Mouse (Mus musculus): ENCODE measurements around the gene Slc25a1. TPM values are rescaled to one million over a fixed set of nuclear protein-coding genes. Genes with fewer than 3 reads are reported as not detected.
A peak's percentile ranks its signal among the peaks of the same experiment; 100 is the strongest.

Gene Slc25a1
- total and polyA plus RNA-seq, 3 experiments, result 113 to 141 (median 134) TPM

DNA sequence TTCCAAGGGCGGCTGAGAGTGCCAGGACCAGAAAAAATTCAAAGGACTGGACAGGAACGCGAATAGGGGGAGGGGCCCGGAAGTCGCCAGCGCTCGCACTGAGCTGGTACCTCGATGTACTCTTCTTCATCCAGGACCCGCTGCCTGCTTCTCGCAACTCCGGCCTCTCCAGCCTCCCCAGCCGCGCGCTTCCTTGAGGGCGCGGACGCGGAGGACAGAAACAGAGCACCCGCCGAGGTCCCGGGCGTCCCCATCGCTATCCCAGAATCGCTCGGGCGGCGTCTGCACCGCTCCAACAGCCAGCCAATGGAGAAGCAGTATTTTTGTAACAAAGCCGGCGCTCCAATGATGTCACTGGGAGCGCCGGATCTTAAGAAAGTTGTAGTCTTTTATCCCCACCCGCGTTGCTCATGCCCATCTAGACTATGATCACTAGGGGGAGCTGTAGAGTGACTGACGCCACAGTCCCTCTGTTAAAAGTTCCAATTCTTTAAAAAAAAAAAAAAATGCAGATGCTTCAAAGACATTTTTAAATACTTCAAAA, 16.9 kb downstream of the Slc25a1 start, which contains the start of gene Ess2:
Gene Ess2, minus strand, starts transcription at position 297 of the 544 bp plus-strand sequence.
- peak; percentile 99 for DNase-seq (ENCODE audit: extremely low read depth)
- H3K36me3 ChIP-seq (replicated peaks in 1 of 2; ENCODE audit: control insufficient read depth in 1 of 2, insufficient read depth in 1 of 2, low read length in 1 of 2), result peaks cover 34 to 39% of the 10 kb centered on the region in 2 experiments
- H3K27ac ChIP-seq (ENCODE audit: insufficient read depth, low read depth), result peak within 1 kb of the TSS; percentile 10; the same call in 1 of the 2 replicates
- H3K9me3 ChIP-seq (replicated peaks; ENCODE audit: low read length), result peaks cover 8% of the 10 kb centered on the region
- H3K79me2 ChIP-seq (replicated peaks; ENCODE audit: control insufficient read depth, extremely low read depth, insufficient read depth, poor library complexity, severe bottlenecking), result peaks cover 14% of the 10 kb centered on the region
- H3K27me3 ChIP-seq (replicated peaks), result peaks cover 25% of the 10 kb centered on the region
- H3K9ac ChIP-seq (ENCODE audit: insufficient read depth, low read depth), result peak within 1 kb of the TSS; percentile 74
- peaks cover 4 to 9% of the 10 kb centered on the region in 2 experiments; a peak in 3 of 4 replicates for H3K4me1 ChIP-seq (ENCODE audit: control insufficient read depth in 1 of 2, insufficient read depth in 2 of 2)
- TF ChIP-seq IRF4 (IDR thresholded peaks at IDR 0.05; ENCODE audit: low read depth, low read length) (peak; percentile 76), MXI1 (IDR thresholded peaks at IDR 0.05; ENCODE audit: low read depth, low read length) (peak; percentile 93), NRF1 (IDR thresholded peaks at IDR 0.05; ENCODE audit: low read depth, low read length) (peak; percentile 64), ELF1 (IDR thresholded peaks at IDR 0.05; ENCODE audit: low read depth, low read length) (peak; percentile 91), CHD2 (IDR thresholded peaks at IDR 0.05; ENCODE audit: low read length) (peak; percentile 87), MEF2A (IDR thresholded peaks at IDR 0.05; ENCODE audit: borderline replicate concordance, low read depth, low read length) (peak; percentile 77), JUN (IDR thresholded peaks at IDR 0.05; ENCODE audit: insufficient read depth, low read depth, low read length) (no peak), ZNF384 (IDR thresholded peaks at IDR 0.05; ENCODE audit: low read depth, low read length) (peak; percentile 100), UBTF (IDR thresholded peaks at IDR 0.05; ENCODE audit: low read depth, low read length) (no peak), MAZ (IDR thresholded peaks at IDR 0.05; ENCODE audit: low read depth, low read length) (peak; percentile 61; the same call in 1 of the 2 replicates), TBP (conservative IDR thresholded peaks at IDR 0.05; ENCODE audit: low read depth, low read length) (peak; percentile 75), GABPA (IDR thresholded peaks at IDR 0.05; ENCODE audit: insufficient replicate concordance, low read depth, low read length) (peak; percentile 56; the same call in 1 of the 2 replicates), KAT2A (IDR thresholded peaks at IDR 0.05; ENCODE audit: insufficient replicate concordance, low read length) (peak; percentile 94; the same call in 1 of the 2 replicates), MAX (IDR thresholded peaks at IDR 0.05; ENCODE audit: low read length) (no peak; the same call in none of the 2 replicates), ETS1 (conservative IDR thresholded peaks at IDR 0.05; ENCODE audit: low read depth, low read length) (no peak; the same call in 1 of the 2 replicates), JUND (conservative IDR thresholded peaks at IDR 0.05; ENCODE audit: low read depth, low read length) (peak; percentile 66), SIN3A (IDR thresholded peaks at IDR 0.05; ENCODE audit: low read length) (peak; percentile 98), CTCF (conservative IDR thresholded peaks at IDR 0.05 in 1 of 2, IDR thresholded peaks at IDR 0.05 in 1 of 2; ENCODE audit: low read depth in 2 of 2, low read length in 2 of 2) (peak; percentile 66 to 96), ZKSCAN1 (IDR thresholded peaks at IDR 0.05; ENCODE audit: borderline replicate concordance, low read depth, low read length) (no peak), RAD21 (IDR thresholded peaks at IDR 0.05; ENCODE audit: low read depth, low read length) (peak; percentile 76), MYC (IDR thresholded peaks at IDR 0.05; ENCODE audit: low read depth, low read length) (peak; percentile 91), POLR2AphosphoS2 (IDR thresholded peaks at IDR 0.05; ENCODE audit: low read depth, low read length) (peak; percentile 61; the same call in 1 of the 2 replicates), ZMIZ1 (IDR thresholded peaks at IDR 0.05; ENCODE audit: low read depth, low read length) (0 out of 2 replicates have a peak, but pooled peaks have one; percentile 61), SMC3 (IDR thresholded peaks at IDR 0.05; ENCODE audit: low read depth, low read length) (peak; percentile 82), HCFC1 (IDR thresholded peaks at IDR 0.05; ENCODE audit: low read depth, low read length) (peak; percentile 99), ZC3H11A (IDR thresholded peaks at IDR 0.05; ENCODE audit: low read depth, low read length) (no peak), E2F4 (IDR thresholded peaks at IDR 0.05; ENCODE audit: insufficient replicate concordance, low read depth, low read length) (no peak), PAX5 (IDR thresholded peaks at IDR 0.05; ENCODE audit: low read length) (no peak), USF1 (IDR thresholded peaks at IDR 0.05; ENCODE audit: low read depth, low read length) (no peak), MAFK (IDR thresholded peaks at IDR 0.05; ENCODE audit: insufficient replicate concordance, low read length) (no peak), BHLHE40 (IDR thresholded peaks at IDR 0.05; ENCODE audit: low read depth, low read length) (peak; percentile 39; the same call in 1 of the 2 replicates), TCF12 (IDR thresholded peaks at IDR 0.05; ENCODE audit: low read depth, low read length) (peak; percentile 64; the same call in 1 of the 2 replicates), NELFE (IDR thresholded peaks at IDR 0.05; ENCODE audit: low read depth, low read length) (peak; percentile 87), RCOR1 (conservative IDR thresholded peaks at IDR 0.05; ENCODE audit: low read depth, low read length) (0 out of 2 replicates have a peak, but pooled peaks have one; percentile 42), POLR2A (IDR thresholded peaks at IDR 0.05; ENCODE audit: low read depth, low read length) (peak; percentile 92)
- in situ Hi-C loops (cut with MboI; ENCODE audit: low pct_ligation_motif_present, low pct_unique_long_range_greater_than_20kb, low sequenced_read_pairs), result loop anchor here (5.0 kb wide), 2 partner anchors 76 to 126 kb away; no protein-coding TSS in a partner anchor
- H3K4me2 ChIP-seq (ENCODE audit: insufficient read depth, low read depth, poor library complexity, severe bottlenecking), result peak within 1 kb of the TSS; percentile 80
- peak within 1 kb of the TSS; percentile 73 to 90 (median 78) for H3K4me3 ChIP-seq (replicated peaks in 1 of 3; ENCODE audit: low read depth in 2 of 3, low read length in 2 of 3, poor library complexity in 1 of 3)
- dilution Hi-C loops (cut with MboI; ENCODE audit: extremely low pct_ligation_motif_present, extremely low pct_unique_long_range_greater_than_20kb, low sequenced_read_pairs), result no loop called here
